Mouse (Mus musculus): ENCODE results near the gene Olfr91.

Olfr91 gene

DNA sequence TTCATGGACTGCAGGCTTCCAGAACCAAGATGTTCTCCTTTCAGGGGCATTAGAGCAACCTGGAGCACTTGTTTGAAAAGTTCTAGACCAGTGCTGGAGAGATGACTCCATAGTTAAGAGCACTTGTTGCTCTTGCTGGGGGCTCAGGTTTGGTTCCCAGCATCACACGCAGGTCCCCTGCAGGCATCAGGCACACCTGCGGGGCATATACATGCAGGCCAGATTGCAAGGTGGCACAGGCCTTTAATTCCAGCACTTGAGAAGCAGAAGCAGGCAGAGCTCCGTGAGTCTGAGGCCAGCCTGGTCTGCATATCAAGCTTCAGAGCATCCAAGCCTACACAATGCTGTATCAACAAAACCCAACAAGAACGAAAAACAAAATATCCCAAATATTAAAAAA is 16.4 kb downstream of the Olfr91 start:
- no peaks in the 10 kb centered on the region for H3K27me3 ChIP-seq (ENCODE audit: insufficient read depth, low read length)
- TF ChIP-seq POU5F1 (IDR thresholded peaks at IDR 0.05; ENCODE audit: borderline replicate concordance, low read length) (no peak), NANOG (IDR thresholded peaks at IDR 0.05; ENCODE audit: borderline replicate concordance, low read length) (no peak), CTCF (conservative IDR thresholded peaks at IDR 0.05; ENCODE audit: low read length) (no peak)
- no peaks in the 10 kb centered on the region for H3K9me3 ChIP-seq (ENCODE audit: low read length)
- peaks cover 27% of the 10 kb centered on the region for H3K36me3 ChIP-seq (ENCODE audit: insufficient read depth, low read length)
- H3K4me1 ChIP-seq (replicated peaks; ENCODE audit: low read depth, low read length): peaks cover 60% of the 10 kb centered on the region
- H3K4me3 ChIP-seq (replicated peaks; ENCODE audit: low read length): no peak overlapping the region; the same call in 1 of the 2 replicates

DNA sequence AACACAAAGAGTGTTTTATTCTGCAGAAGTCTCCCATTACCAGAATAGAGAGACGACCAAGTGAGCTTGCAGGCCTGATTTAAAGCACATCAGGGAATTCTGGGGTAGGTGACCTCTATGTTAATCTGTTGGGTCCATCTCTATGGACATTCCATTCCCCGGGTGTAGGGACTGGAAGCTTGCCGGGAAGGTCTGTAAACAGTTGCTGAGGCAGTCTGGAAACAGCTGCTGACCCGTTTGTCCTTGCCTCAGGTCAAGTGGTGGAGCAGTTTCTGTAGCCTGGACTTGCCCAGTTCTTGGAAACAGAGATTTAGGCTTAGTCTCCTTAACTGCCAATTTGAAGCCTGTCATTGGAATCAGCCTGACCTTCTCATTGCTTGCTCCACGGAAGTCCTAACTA is 18.0 kb downstream of the Olfr91 start:
- Histone ChIP-seq H3K4me3 (replicated peaks; ENCODE audit: low read length) (peak overlapping the region; percentile 55), H3K27me3 (ENCODE audit: insufficient read depth, low read length) (no peaks in the 10 kb centered on the region), H3K9me3 (ENCODE audit: low read length) (no peaks in the 10 kb centered on the region), H3K4me1 (replicated peaks; ENCODE audit: low read depth, low read length) (peaks cover 70% of the 10 kb centered on the region), H3K36me3 (ENCODE audit: insufficient read depth, low read length) (peaks cover 38% of the 10 kb centered on the region)
- TF ChIP-seq CTCF (conservative IDR thresholded peaks at IDR 0.05; ENCODE audit: low read length): no peak
- TF ChIP-seq NANOG (IDR thresholded peaks at IDR 0.05; ENCODE audit: borderline replicate concordance, low read length): no peak
- no peak for TF ChIP-seq POU5F1 (IDR thresholded peaks at IDR 0.05; ENCODE audit: borderline replicate concordance, low read length)

DNA sequence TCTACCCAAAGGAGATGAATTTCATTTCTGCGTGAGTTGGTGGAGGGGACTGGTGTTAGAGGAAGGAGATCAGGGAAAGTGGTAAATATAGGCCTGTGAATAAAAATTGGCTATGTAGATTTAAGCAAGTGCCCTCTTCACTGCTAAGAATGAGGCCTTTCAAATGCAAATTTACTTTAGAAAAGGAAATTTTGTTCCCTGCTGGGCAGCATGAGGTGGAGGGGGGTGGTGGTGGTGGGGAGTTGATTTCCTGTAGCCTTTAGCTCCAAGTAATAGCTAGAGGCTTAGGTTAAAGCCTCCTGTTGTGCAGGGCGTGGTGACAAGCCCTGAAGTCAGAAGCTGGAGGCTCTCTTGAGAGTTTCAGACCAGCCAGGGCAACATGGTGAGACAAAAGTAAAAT is 19.1 kb downstream of the Olfr91 start:
- H3K9me3 ChIP-seq (ENCODE audit: low read length): no peaks in the 10 kb centered on the region
- peaks cover 76% of the 10 kb centered on the region for H3K4me1 ChIP-seq (replicated peaks; ENCODE audit: low read depth, low read length)
- H3K4me3 ChIP-seq (replicated peaks; ENCODE audit: low read length): peak overlapping the region; percentile 55
- TF ChIP-seq POU5F1 (IDR thresholded peaks at IDR 0.05; ENCODE audit: borderline replicate concordance, low read length): peak; percentile 80; the same call in 1 of the 2 replicates
- TF ChIP-seq CTCF (conservative IDR thresholded peaks at IDR 0.05; ENCODE audit: low read length): no peak
- peak; percentile 97 for TF ChIP-seq NANOG (IDR thresholded peaks at IDR 0.05; ENCODE audit: borderline replicate concordance, low read length)
- H3K27me3 ChIP-seq (ENCODE audit: insufficient read depth, low read length): no peaks in the 10 kb centered on the region
- peaks cover 49% of the 10 kb centered on the region for H3K36me3 ChIP-seq (ENCODE audit: insufficient read depth, low read length)

DNA sequence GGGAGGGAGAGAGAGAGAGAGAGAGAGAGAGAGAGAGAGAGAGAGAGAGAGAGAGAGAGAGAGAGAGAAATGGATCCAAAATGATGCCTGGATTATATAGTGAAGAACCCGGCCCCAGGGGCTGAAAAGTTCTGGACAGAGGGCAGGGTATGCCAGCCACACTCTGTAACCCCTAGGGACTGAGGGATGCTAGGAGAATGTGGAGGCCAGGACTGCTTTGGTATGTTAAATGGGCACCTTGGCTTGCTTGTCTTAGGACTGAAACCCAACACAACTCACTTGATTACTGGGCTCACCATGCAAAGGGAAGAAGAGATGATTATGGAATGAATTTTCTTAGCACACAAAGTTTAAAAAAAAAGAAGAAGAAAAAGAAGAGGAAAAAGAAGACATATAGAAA is 19.9 kb downstream of the Olfr91 start:
- Histone ChIP-seq H3K4me3 (replicated peaks; ENCODE audit: low read length) (peak overlapping the region; percentile 23; the same call in 1 of the 2 replicates), H3K4me1 (replicated peaks; ENCODE audit: low read depth, low read length) (peaks cover 84% of the 10 kb centered on the region), H3K36me3 (ENCODE audit: insufficient read depth, low read length) (peaks cover 57% of the 10 kb centered on the region), H3K27me3 (ENCODE audit: insufficient read depth, low read length) (no peaks in the 10 kb centered on the region), H3K9me3 (ENCODE audit: low read length) (no peaks in the 10 kb centered on the region)
- no peak for TF ChIP-seq POU5F1 (IDR thresholded peaks at IDR 0.05; ENCODE audit: borderline replicate concordance, low read length)
- TF ChIP-seq CTCF (conservative IDR thresholded peaks at IDR 0.05; ENCODE audit: low read length): no peak
- TF ChIP-seq NANOG (IDR thresholded peaks at IDR 0.05; ENCODE audit: borderline replicate concordance, low read length): no peak

DNA sequence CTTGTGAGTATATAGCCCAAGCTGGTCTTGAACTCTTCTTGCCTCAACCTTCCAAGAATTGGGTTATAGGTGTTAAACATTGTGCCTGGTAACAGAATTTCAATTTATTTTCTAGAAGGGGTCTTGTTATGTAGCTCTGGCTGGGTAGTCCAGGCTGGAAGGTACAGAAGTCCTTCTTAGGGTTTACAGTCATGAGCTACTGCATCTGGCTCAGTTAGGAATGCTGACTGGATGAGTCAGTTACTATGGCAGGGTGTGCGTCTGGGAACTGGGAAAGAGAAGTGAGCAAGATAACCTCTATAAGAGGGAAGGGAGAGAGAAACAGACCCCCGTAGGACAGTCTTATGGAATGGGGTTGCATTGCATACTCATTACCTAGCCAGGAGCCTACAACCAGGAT is 22.3 kb downstream of the Olfr91 start:
- H3K36me3 ChIP-seq (ENCODE audit: insufficient read depth, low read length): peaks cover 71% of the 10 kb centered on the region
- no peaks in the 10 kb centered on the region for H3K9me3 ChIP-seq (ENCODE audit: low read length)
- H3K4me3 ChIP-seq (replicated peaks; ENCODE audit: low read length): 0 out of 2 replicates have a peak overlapping the region, but pooled peaks have one; percentile 13
- H3K27me3 ChIP-seq (ENCODE audit: insufficient read depth, low read length): no peaks in the 10 kb centered on the region
- H3K4me1 ChIP-seq (replicated peaks; ENCODE audit: low read depth, low read length): peaks cover 87% of the 10 kb centered on the region
- TF ChIP-seq NANOG (IDR thresholded peaks at IDR 0.05; ENCODE audit: borderline replicate concordance, low read length) (no peak), POU5F1 (IDR thresholded peaks at IDR 0.05; ENCODE audit: borderline replicate concordance, low read length) (no peak), CTCF (conservative IDR thresholded peaks at IDR 0.05; ENCODE audit: low read length) (no peak)

DNA sequence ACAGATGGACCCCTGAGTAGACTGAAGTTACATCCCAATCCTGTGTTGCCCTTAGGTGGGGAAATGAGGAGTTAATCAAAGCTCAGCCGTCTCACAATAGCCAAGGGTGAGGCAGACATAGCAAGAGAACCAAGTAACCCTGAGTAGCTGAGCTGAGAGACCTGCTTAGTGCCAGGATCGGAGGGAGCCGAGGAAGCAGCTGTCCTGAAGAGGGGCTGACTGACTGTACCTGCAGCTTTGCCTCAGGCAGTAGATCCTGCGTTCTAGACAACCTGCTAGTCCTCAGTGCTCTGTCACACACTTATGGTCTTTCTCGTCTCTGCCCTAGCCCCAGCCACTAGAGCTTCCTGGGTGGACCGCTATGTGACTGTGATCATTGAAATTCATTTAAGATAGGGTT is 22.9 kb downstream of the Olfr91 start:
- no peaks in the 10 kb centered on the region for H3K27me3 ChIP-seq (ENCODE audit: insufficient read depth, low read length)
- TF ChIP-seq NANOG (IDR thresholded peaks at IDR 0.05; ENCODE audit: borderline replicate concordance, low read length): no peak
- no peak for TF ChIP-seq POU5F1 (IDR thresholded peaks at IDR 0.05; ENCODE audit: borderline replicate concordance, low read length)
- no peak for TF ChIP-seq CTCF (conservative IDR thresholded peaks at IDR 0.05; ENCODE audit: low read length)
- peak overlapping the region; percentile 29; the same call in 1 of the 2 replicates for H3K4me3 ChIP-seq (replicated peaks; ENCODE audit: low read length)
- no peaks in the 10 kb centered on the region for H3K9me3 ChIP-seq (ENCODE audit: low read length)
- H3K4me1 ChIP-seq (replicated peaks; ENCODE audit: low read depth, low read length): peaks cover 87% of the 10 kb centered on the region
- H3K36me3 ChIP-seq (ENCODE audit: insufficient read depth, low read length): peaks cover 77% of the 10 kb centered on the region

DNA sequence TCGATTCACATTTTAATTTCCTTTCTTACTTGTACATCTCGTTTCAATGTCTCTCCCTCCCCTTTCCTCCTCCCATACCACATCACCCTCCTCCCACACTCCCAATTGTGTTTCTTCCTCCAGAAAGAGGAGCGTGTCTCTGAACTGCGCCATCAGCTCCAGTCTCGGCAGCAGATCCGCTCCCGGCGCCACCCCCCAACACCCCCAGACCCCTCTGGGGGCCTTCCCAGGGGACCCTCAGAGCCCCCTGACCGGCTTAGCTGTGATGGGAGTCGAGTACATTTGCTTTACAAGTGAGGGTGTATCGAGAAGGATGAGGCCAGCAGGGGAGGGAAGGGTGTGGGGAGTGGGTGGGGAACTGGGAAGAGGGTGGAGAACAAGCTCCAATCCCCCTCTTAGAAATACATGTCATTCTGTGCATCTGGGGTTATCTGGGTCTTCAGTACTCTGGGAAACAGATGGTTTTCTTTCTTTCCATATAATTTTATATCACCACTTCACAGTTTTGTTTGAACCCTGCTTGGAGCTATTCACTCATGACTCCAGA is 25.3 kb downstream of the Olfr91 start:
- H3K27me3 ChIP-seq (ENCODE audit: insufficient read depth, low read length): no peaks in the 10 kb centered on the region
- TF ChIP-seq NANOG (IDR thresholded peaks at IDR 0.05; ENCODE audit: borderline replicate concordance, low read length) (no peak), CTCF (conservative IDR thresholded peaks at IDR 0.05; ENCODE audit: low read length) (no peak)
- no peaks in the 10 kb centered on the region for H3K9me3 ChIP-seq (ENCODE audit: low read length)
- H3K4me3 ChIP-seq (replicated peaks; ENCODE audit: low read length): peak overlapping the region; percentile 42
- H3K4me1 ChIP-seq (replicated peaks; ENCODE audit: low read depth, low read length): peaks cover 98% of the 10 kb centered on the region
- H3K36me3 ChIP-seq (ENCODE audit: insufficient read depth, low read length): peaks cover 99% of the 10 kb centered on the region

DNA sequence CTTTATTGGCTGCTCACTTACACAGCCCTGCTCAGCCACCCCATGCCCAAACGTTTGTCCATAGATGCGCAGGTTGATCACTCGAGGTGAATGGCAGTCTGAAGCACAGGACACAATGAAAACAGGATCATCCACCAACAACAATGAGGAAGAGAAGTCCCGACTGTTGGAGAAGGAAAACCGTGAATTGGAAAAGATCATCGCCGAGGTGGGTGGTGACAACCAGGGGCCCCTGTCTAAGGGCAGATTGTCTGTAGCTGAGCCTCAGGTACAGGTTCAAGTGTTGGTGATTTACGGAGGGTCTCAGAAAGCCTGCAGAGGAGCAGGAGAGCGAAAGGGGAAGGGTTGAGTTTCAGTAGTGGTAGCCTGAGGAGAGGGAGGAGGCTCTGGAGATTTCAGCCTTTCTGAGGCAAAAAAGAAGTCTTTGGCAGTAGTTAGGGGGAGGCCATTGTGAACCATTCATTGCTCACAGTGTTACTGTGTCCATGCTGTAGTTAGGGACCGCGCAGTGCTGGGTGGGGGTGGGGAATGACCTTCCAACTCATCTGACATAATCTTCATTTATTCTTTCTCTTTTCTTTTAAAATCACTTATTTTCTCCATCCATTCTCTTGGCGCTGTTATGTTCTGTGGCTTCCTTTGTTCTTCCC is 25.9 kb downstream of the Olfr91 start:
- Histone ChIP-seq H3K4me3 (replicated peaks; ENCODE audit: low read length) (peak overlapping the region; percentile 42), H3K36me3 (ENCODE audit: insufficient read depth, low read length) (peaks cover 99% of the 10 kb centered on the region), H3K9me3 (ENCODE audit: low read length) (no peaks in the 10 kb centered on the region), H3K4me1 (replicated peaks; ENCODE audit: low read depth, low read length) (peaks cover 98% of the 10 kb centered on the region), H3K27me3 (ENCODE audit: insufficient read depth, low read length) (no peaks in the 10 kb centered on the region)
- no peak for TF ChIP-seq NANOG (IDR thresholded peaks at IDR 0.05; ENCODE audit: borderline replicate concordance, low read length)

DNA sequence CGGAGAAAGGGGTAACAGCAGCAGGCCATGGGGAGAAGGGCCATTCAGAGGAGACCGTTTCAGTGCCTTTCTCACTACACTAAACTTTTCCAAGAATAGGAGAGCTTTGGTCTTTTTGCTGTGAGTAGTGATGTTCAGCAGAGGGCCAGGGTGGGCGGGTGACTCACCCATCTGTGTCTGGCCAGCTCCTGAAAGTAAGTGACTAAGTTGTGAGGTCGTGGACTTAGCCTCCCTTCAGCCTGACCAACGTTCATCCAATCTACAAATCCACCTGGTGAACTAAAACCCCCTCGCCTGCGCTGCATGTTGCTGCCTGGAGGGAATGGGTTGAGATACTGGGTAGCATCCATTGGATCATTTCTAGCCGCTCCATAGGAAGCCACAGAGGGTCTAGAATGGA is 28.0 kb downstream of the Olfr91 start:
- Histone ChIP-seq H3K36me3 (ENCODE audit: insufficient read depth, low read length) (peaks cover 99% of the 10 kb centered on the region), H3K4me3 (replicated peaks; ENCODE audit: low read length) (peak overlapping the region; percentile 5; the same call in 1 of the 2 replicates), H3K9me3 (ENCODE audit: low read length) (no peaks in the 10 kb centered on the region), H3K27me3 (ENCODE audit: insufficient read depth, low read length) (no peaks in the 10 kb centered on the region), H3K4me1 (replicated peaks; ENCODE audit: low read depth, low read length) (peaks cover 86% of the 10 kb centered on the region)
- TF ChIP-seq NANOG (IDR thresholded peaks at IDR 0.05; ENCODE audit: borderline replicate concordance, low read length) (no peak), POU5F1 (IDR thresholded peaks at IDR 0.05; ENCODE audit: borderline replicate concordance, low read length) (no peak), CTCF (conservative IDR thresholded peaks at IDR 0.05; ENCODE audit: low read length) (no peak)

Data from E14TG2a.4 (cell line).